Mouse (Mus musculus): ENCODE results near the gene Fgfr2.

The Fgfr2 gene

GRCm38 (mm10) chr7:130934654-130935053, 2188.5 kb downstream of the Fgfr2 start:
- no peak for DNase-seq (ENCODE audit: low read depth, low spot score)

- no peak for DNase-seq (ENCODE audit: low read depth, low spot score)
Observed at GRCm38 (mm10) chr7:130932921-130933320, 2190.2 kb downstream of the Fgfr2 start.

- DNase-seq (ENCODE audit: low read depth, low spot score), result no peak
Observed at GRCm38 (mm10) chr7:130930401-130930800, 2192.7 kb downstream of the Fgfr2 start.

DNA sequence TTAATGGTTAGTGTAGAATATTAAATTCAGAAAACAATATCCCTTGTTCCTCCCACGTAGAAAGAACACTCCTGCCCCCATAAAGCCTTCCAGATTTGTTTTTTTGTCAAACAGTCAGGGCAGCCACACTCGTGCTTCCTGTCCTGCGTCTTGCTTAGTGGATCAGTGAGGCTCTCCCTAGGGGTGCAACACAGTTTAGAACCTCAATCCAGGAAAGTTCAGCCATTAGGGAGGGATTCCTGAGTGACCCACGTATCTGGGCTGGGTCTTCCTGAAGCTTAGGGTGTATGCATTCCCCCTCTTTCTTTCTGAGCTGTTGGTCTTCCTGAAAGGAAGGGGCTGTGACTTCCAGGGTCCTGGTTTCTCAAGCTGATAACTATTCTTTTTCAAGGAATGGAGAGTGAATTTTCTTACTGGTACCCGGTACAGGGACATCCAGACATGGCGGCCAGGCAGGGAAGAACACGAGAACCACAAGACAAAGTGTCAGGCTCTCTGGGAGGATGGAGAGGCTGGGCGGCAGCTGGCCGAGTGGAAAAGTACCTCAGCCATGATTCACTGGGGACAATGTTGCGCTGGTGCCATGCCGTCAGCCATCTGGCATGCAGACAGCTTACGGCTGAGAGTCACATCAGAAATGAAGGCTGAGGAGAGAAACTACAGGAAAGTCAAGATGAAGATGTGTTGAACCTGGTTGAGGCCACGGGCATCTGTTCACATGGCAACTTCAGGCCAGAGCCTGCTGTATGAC, 2200.0 kb downstream of the Fgfr2 start:
- DNase-seq (ENCODE audit: low read depth, low spot score), result no peak

DNA sequence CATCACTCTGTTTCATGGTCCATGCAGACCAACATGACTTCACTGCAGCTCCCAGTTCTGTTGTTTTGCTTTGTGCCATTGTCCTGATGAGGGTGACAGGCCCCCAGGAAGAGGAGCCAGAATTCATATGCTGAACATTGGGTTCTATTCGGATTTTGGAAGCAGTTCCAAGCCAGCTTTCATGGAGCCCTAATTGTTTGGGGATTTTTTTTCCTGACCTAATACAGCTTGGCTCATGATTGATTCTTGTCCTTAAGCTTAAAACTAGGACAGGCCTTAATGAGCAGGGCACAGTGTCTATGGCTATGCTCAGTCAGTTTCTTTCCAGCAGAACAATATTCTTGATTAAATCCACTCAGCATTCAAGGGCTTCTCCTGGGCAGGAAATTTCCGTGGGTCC, 2204.9 kb downstream of the Fgfr2 start:
- no peak for DNase-seq (ENCODE audit: low read depth, low spot score)

DNA sequence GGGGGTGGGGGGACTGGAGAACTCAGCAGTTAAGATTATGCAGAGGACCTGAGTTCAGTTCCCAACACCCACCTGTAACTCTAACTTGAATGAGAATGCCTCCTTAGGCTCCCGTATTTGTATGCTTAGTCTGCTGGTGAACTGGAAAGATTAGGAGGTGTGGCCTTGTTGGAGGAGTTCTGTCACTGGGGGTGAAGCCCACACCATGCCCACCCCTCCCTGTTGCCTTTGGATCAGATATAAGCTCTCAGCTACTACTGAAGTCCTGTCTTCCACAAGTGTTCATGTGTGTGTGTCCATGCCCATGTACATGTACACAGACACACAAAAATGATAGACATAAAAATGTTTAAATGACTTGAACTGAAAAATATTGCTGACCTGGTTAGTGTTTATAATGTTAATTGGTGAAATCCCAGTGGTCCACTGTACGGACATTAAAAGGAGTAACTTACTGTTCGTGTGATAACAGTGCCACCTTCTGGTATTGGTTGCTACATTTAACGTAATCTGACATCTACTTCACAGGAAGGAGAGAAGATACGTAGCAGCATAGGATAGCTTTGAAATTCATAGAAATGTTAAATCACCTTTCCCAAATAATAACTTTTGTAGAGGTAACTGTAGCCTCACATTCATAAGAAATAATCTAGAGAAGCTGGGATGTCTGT, 2208.3 kb downstream of the Fgfr2 start:
- DNase-seq (ENCODE audit: low read depth, low spot score), result peak; percentile 56

- DNase-seq (ENCODE audit: low read depth, low spot score), result no peak
Observed at GRCm38 (mm10) chr7:130910841-130911240, 2212.3 kb downstream of the Fgfr2 start.

GRCm38 (mm10) chr7:130904571-130905365, 2218.4 kb downstream of the Fgfr2 start:
- DNase-seq (ENCODE audit: low read depth, low spot score), result peak; percentile 27

DNA sequence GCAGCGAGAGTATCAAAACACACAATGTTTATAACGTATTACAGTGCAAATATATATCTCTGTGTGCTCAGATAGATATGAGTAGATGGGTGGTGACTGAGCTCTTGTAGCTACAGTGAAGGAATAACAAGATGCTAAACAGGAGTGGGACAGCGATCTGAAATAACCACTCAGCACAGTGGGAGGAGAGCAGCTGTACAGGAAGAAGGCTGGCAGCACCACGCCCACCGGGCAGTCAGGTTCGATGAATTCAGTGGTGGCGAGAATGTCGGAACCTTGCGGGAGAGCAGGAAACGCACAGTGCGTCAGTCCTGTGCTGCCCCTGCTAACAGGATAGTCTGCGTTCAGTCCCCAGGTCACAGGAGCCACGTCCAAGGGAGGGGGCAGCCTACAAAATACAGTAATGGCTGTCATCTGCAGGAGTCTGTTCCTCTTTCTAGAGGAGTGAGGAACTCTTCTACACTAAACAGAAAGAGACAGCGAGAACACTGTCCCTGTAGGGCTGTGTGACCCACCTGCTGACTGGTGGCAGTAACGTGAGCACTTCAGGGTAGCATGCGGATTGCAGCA, 2219.6 kb downstream of the Fgfr2 start:
- DNase-seq (ENCODE audit: low read depth, low spot score), result no peak

DNA sequence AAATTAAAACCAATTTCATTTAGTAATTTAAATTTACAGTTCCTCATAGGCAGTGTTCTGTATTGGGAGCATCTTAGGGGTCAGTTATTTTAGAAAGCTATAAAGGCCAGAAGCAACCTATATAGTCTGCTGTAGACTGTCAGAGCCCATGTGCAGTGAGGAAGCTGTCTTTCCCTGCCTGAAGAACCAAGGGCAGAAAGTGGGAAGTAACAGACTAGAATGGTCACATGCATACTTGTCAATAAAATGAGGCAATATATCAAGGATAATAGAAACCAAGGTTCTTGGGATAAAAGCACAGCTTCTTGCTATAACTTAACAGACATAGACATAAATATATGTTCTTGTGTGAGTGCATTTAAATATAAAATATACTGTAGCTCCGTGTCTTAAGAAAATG, 2220.2 kb downstream of the Fgfr2 start:
- no peak for DNase-seq (ENCODE audit: low read depth, low spot score)

GRCm38 (mm10) chr7:130900233-130900848, 2222.8 kb downstream of the Fgfr2 start:
- DNase-seq (ENCODE audit: low read depth, low spot score), result no peak

GRCm38 (mm10) chr7:130898373-130898772, 2224.8 kb downstream of the Fgfr2 start:
- peak; percentile 70 for DNase-seq (ENCODE audit: low read depth, low spot score)

- DNase-seq (ENCODE audit: low read depth, low spot score), result no peak
Observed at GRCm38 (mm10) chr7:130897201-130897600, 2225.9 kb downstream of the Fgfr2 start.

GRCm38 (mm10) chr7:130896064-130896463, 2227.1 kb downstream of the Fgfr2 start:
- no peak for DNase-seq (ENCODE audit: low read depth, low spot score)

GRCm38 (mm10) chr7:130895618-130895945, 2227.6 kb downstream of the Fgfr2 start:
- DNase-seq (ENCODE audit: low read depth, low spot score), result no peak

DNA sequence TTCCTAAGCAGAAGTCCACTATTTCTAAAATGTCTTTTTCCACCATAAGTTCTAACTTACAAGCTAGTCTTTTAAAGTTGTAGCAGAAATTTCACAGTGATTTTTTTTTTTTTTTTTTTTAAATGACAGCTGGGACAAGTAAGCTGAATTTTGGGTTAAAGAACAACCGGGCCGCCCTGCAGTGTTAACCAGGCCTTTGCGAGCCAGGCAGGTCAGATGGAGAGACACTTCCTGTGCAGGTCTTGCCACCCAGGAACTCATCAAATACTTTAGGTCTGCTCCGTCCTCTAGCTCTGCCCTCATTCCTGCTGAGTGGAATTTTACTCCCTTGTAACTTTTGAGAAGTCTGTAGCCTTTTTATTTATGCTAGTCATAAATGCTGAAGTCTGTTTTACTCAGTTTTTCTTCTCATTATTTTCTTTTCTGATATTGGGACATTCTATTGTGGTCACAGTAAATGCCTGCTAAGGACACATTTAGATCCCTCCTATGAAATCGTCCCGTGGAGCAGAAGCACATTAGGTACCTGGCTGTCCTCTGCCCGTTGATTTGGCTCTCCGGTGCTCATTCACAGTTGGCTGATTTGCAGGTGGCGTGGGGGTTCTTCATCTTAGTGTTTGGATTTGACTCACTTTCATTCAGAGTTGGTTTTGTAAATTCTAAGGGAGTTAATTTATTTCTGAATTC, 2228.1 kb downstream of the Fgfr2 start:
- DNase-seq (ENCODE audit: low read depth, low spot score), result no peak

GRCm38 (mm10) chr7:130892973-130893372, 2230.2 kb downstream of the Fgfr2 start:
- no peak for DNase-seq (ENCODE audit: low read depth, low spot score)

DNA sequence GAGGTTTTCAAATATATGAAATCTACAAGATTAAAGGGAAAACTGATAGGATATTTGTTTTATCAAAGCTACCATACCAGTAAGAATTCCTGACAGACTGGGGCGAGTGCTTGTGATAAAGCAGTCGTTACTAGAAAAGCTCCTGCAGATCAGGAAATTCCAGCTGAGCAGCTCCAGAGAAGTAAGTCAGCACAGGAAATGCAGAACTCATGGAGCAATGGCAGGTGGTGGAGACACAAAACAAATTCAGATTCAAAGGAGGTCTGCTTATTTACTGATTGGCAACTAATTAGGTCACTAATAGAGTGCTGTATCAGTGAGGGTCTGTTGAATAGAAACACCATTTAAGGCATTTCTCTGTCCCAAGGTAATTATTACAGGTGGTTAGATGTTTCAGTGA, 2232.3 kb downstream of the Fgfr2 start:
- DNase-seq (ENCODE audit: low read depth, low spot score), result no peak

DNA sequence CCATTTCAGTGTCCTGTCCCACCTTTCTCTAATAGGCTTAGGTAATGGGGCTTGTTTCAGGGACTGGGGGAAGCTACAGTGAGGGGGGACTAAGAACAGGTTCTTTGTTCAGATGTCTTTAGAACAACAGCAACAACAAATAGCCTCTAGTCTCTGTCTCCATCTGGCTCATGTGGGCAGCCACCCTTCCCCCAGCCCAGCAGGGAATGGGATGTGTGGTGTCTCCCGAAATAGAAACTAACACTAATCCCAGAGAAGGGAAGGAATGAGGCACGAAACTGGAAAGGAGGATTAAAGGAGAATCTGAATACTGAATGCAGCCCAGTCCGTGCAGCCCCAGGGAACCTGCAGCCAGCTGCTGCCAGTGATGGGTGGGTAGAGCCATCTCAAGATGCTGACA, 2235.2 kb downstream of the Fgfr2 start:
- DNase-seq (ENCODE audit: low read depth, low spot score), result peak; percentile 18

- no peak for DNase-seq (ENCODE audit: low read depth, low spot score)
Observed at GRCm38 (mm10) chr7:130886246-130886645, 2236.9 kb downstream of the Fgfr2 start.

GRCm38 (mm10) chr7:130884161-130884560, 2239.0 kb downstream of the Fgfr2 start:
- DNase-seq (ENCODE audit: low read depth, low spot score), result no peak

Measured in ES-CJ7 (cell line).